ENCODE assay signal across 8 mouse cellular contexts in the genomic region with DNA sequence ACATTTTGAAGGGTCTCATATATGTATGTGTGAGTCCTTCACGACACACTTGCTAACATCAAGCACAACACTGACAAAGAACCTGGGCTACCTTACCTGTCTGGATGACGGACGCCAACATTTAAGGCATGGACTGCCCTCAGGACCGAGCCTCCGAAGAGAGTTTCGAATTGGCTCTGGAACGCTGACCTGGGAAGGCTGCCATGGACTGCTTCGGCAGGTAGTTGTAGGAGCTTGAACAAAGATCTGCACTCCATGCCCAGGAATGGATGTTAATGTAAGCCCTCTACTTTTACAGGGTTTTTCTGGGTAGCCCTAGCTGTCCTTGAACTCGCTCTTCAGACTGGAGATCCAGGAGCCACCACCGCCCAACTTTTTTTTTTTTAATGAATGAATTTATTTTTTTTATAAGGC. TPM values are rescaled to one million over a fixed set of nuclear protein-coding genes. Genes with fewer than 3 reads are reported as not detected.
DNase-seq lines count a peak whose midpoint lies in the region; ATAC-seq and TF ChIP-seq lines count a peak whose summit lies in the region.

No protein-coding gene starts in this region.

- H3K79me2 ChIP-seq in heart, adult 2 months (replicated peaks; ENCODE audit: control insufficient read depth, insufficient read depth, low read length), result no peaks in the 10 kb centered on the region

- peak overlapping the region; percentile 58 for H3K4me3 ChIP-seq in heart, adult 2 months
- peak overlapping the region; percentile 58 for H3K4me3 ChIP-seq in forebrain, embryonic 11.5 days (ENCODE audit: low read depth, low read length)

- TF ChIP-seq EP300 in heart, adult 2 months (IDR thresholded peaks at IDR 0.05; ENCODE audit: insufficient read depth, low read depth, low read length), result no peak

- no peaks in the 10 kb centered on the region for H3K27me3 ChIP-seq in heart, adult 2 months (ENCODE audit: control insufficient read depth, insufficient read depth, low read length)
- no peaks in the 10 kb centered on the region for H3K27me3 ChIP-seq in forebrain, embryonic 11.5 days (ENCODE audit: control insufficient read depth, insufficient read depth, low read length)

- intact Hi-C loops in heart, adult 2 months (cut with DNase I), result loop anchor here (2.0 to 5.0 kb wide), 2 partner anchors 22 to 61 kb away; no protein-coding TSS in a partner anchor
- intact Hi-C loops in heart, postnatal 25 days (cut with DNase I), result no loop called here

- TF ChIP-seq POLR2A in heart, adult 2 months (IDR thresholded peaks at IDR 0.05; ENCODE audit: insufficient read depth, low read depth, low read length), result no peak

- 11% methylated on average over 10 of the region's 10 CpGs for WGBS in heart, adult 2 months
- under 1% methylated on average over 10 of the region's 10 CpGs for WGBS in forebrain, embryonic 11.5 days

- no peaks in the 10 kb centered on the region for H3K36me3 ChIP-seq in heart, adult 2 months (ENCODE audit: control insufficient read depth, insufficient read depth, low read length)
- no peaks in the 10 kb centered on the region for H3K36me3 ChIP-seq in forebrain, embryonic 11.5 days (ENCODE audit: control insufficient read depth, insufficient read depth, low read length)

- H3K4me2 ChIP-seq in forebrain, embryonic 11.5 days (ENCODE audit: low read depth, low read length, severe bottlenecking), result peak overlapping the region; percentile 55

- peak; percentile 16; the same call in 1 of the 2 replicates for ATAC-seq in forebrain, embryonic 11.5 days (replicated peaks; ENCODE audit: low FRiP score)
- 0 out of 2 replicates have a peak, but pooled peaks have one; percentile 28 for ATAC-seq in monocyte, adult 5-6 weeks (replicated peaks; ENCODE audit: insufficient number of reproducible peaks, low FRiP score, low TSS enrichment, poor library complexity, severe bottlenecking)

- no peak overlapping the region for H3K9ac ChIP-seq in heart, adult 2 months (ENCODE audit: low read depth, low read length)
- peak overlapping the region; percentile 37 for H3K9ac ChIP-seq in forebrain, embryonic 11.5 days (ENCODE audit: low read length)

- DNase-seq in heart, adult 2 months, result peak; percentile 5 to 22
- no peak for DNase-seq in heart, postnatal 25 days (ENCODE audit: low spot score)
- peak; percentile 78 for DNase-seq in MEL-GATA-1-ER (ENCODE audit: extremely low read depth, low read depth)
- DNase-seq in forebrain, embryonic 11.5 days (ENCODE audit: low spot score), result peak; percentile 64
- DNase-seq in kidney, postnatal 14 days, result peak; percentile 7
- DNase-seq in right cerebral cortex, postnatal 14 days, result no peak
- DNase-seq in spleen, postnatal 36 days (ENCODE audit: low spot score in 2 of 2), result no peak

- H3K9me3 ChIP-seq in forebrain, embryonic 11.5 days (ENCODE audit: control insufficient read depth, low read length), result no peaks in the 10 kb centered on the region

- no peak overlapping the region for H3K27ac ChIP-seq in heart, adult 2 months
- no peak overlapping the region for H3K27ac ChIP-seq in forebrain, embryonic 11.5 days (ENCODE audit: low read depth, low read length)

- peaks cover 2% of the 10 kb centered on the region; the same call in 1 of the 2 replicates for H3K4me1 ChIP-seq in heart, adult 2 months (ENCODE audit: control insufficient read depth, insufficient read depth, low read length)
- H3K4me1 ChIP-seq in forebrain, embryonic 11.5 days (replicated peaks; ENCODE audit: control insufficient read depth, insufficient read depth, low read length), result no peaks in the 10 kb centered on the region; the same call in 1 of the 2 replicates

- TF ChIP-seq CTCF in heart, adult 2 months (IDR thresholded peaks at IDR 0.05), result no peak

RNA-seq across cellular contexts. Expression of a gene that starts 44.0 kb away (rescaled TPM):
- 10 to 100 TPM; 18.8 to 19.8 TPM for total RNA-seq in heart, adult 2 months (2021)
- 13.5 and 17.2 TPM in 2 replicates for polyA plus RNA-seq in heart, adult 2 months (2012; rRNA removed)
- 10 to 100 TPM; 18.8 to 19.0 TPM for total RNA-seq in heart, postnatal 25 days (2021)
- 178 and 183 TPM in 2 replicates for polyA plus RNA-seq in forebrain, embryonic 11.5 days (2014; fragmentation: Nextera tagmentation; extraction: Ambion mirVana)
- total RNA-seq in monocyte, adult 5-6 weeks (2017), result 81.0 to 103 TPM (median 88.2 TPM) in 3 replicates

Comparison
In these comparisons a context has a peak if more than half of its experiments do, and no peak if none do; other contexts are left out.
1. DNase-seq: peak in heart, adult 2 months (2 of 2), MEL-GATA-1-ER (single experiment), forebrain, embryonic 11.5 days (single experiment) and kidney, postnatal 14 days (single experiment); none in heart, postnatal 25 days (single experiment), right cerebral cortex, postnatal 14 days (single experiment) and spleen, postnatal 36 days (0 of 2).